Mouse (Mus musculus) embryonic fibroblast, embryonic 13.5 days (primary cell): ENCODE data around the gene Hoxa13.
A peak's percentile ranks its signal among the peaks of the same experiment; 100 is the strongest.

Source experiments
- CTCF ChIP-seq: IDR thresholded peaks from 2 replicates; pipeline ENCODE4 v1.5.1; 2011; ENCODE audit warnings: mild to moderate bottlenecking, control low read depth, low read length, moderate library complexity, borderline replicate concordance; ENCODE audit not compliant: insufficient read depth
- POLR2A ChIP-seq: IDR thresholded peaks from 2 replicates; pipeline ENCODE4 v1.6.1; 2011; ENCODE audit warnings: low read depth, mild to moderate bottlenecking, control low read depth, low read length, moderate library complexity

- TF ChIP-seq CTCF, result no peak
- 0 out of 2 replicates have a peak, but pooled peaks have one; percentile 16 for TF ChIP-seq POLR2A
Observed at GRCm38 (mm10) chr6:52212556-52213118, 48.0 kb downstream of the Hoxa13 start.
